Mouse (Mus musculus) CH12.LX (cell line): ENCODE measurements around the gene Gm20532. TPM values are rescaled to one million over a fixed set of nuclear protein-coding genes. Genes with fewer than 3 reads are reported as not detected.

Experiments
- DNase-seq: peaks from one replicate; pipeline ENCODE4 v3.0.0-alpha.2; 2013; ENCODE audit errors: extremely low read depth
- H3K27ac ChIP-seq: 2 replicates; pipeline ENCODE4 v1.5.1; 2012; ENCODE audit warnings: low read depth, mild to moderate bottlenecking, control low read depth, moderate library complexity; ENCODE audit not compliant: insufficient read depth
- H3K27me3 ChIP-seq: replicated peaks from 2 replicates; pipeline ENCODE3; 2012; ENCODE audit warnings: inconsistent platforms
- H3K36me3 ChIP-seq, 2 experiments: replicated peaks in 1 of 2; 2 replicates each; pipeline versions ENCODE3 to v1.6.1; 2012; ENCODE audit warnings: inconsistent platforms in 1 of 2, low read length in 1 of 2, mild to moderate bottlenecking in 1 of 2, mixed read lengths in 1 of 2, moderate library complexity in 1 of 2; ENCODE audit not compliant: control insufficient read depth in 1 of 2, insufficient read depth in 1 of 2
- H3K4me1 ChIP-seq, 2 experiments: 2 replicates each; pipeline ENCODE4 v1.6.1; 2012; ENCODE audit warnings: inconsistent platforms in 1 of 2, moderate library complexity in 1 of 2; ENCODE audit not compliant: insufficient read depth in 2 of 2, control insufficient read depth in 1 of 2
- H3K4me2 ChIP-seq: 2 replicates; pipeline ENCODE4 v1.6.1; 2012; ENCODE audit warnings: low read depth, mild to moderate bottlenecking, control low read depth; ENCODE audit not compliant: poor library complexity, insufficient read depth, severe bottlenecking
- H3K4me3 ChIP-seq, 3 experiments: fragments of 150-350 bp in 1 of 3; sonication (generic) in 1 of 3; replicated peaks in 1 of 3; 2 replicates each; pipeline versions ENCODE3 to v1.5.1; 2011 to 2012; ENCODE audit warnings: low read depth in 2 of 3, low read length in 2 of 3, mild to moderate bottlenecking in 2 of 3, moderate library complexity in 2 of 3, control low read depth in 1 of 3, improper control_type of control experiment in 1 of 3, inconsistent platforms in 1 of 3, mixed read lengths in 1 of 3; ENCODE audit not compliant: poor library complexity in 1 of 3
- H3K79me2 ChIP-seq: replicated peaks from 2 replicates; pipeline ENCODE4 v1.6.1; 2012; ENCODE audit warnings: mild to moderate bottlenecking, moderate library complexity; ENCODE audit not compliant: control insufficient read depth, poor library complexity, insufficient read depth, severe bottlenecking; ENCODE audit errors: extremely low read depth
- H3K9ac ChIP-seq: 2 replicates; pipeline ENCODE4 v1.6.1; 2012; ENCODE audit warnings: low read depth, mild to moderate bottlenecking, control low read depth, moderate library complexity; ENCODE audit not compliant: insufficient read depth
- H3K9me3 ChIP-seq: replicated peaks from 2 replicates; pipeline ENCODE3; 2012; ENCODE audit warnings: low read length, inconsistent platforms, mixed read lengths
- BHLHE40 ChIP-seq: IDR thresholded peaks from 2 replicates; pipeline ENCODE4 v1.6.1; 2011; ENCODE audit warnings: mild to moderate bottlenecking, low read depth, low read length, improper control_type of control experiment
- CHD1 ChIP-seq: IDR thresholded peaks from 2 replicates; pipeline ENCODE4 v1.6.1; 2012; ENCODE audit warnings: low read depth, low read length, improper control_type of control experiment, inconsistent platforms
- CTCF ChIP-seq, 2 experiments: IDR thresholded peaks in 1 of 2; conservative IDR thresholded peaks in 1 of 2; 2 replicates each; pipeline ENCODE4 v1.5.1; 2011 to 2012; ENCODE audit warnings: low read depth in 2 of 2, low read length in 2 of 2, improper control_type of control experiment in 1 of 2, inconsistent platforms in 1 of 2, mild to moderate bottlenecking in 1 of 2, moderate library complexity in 1 of 2
- ETS1 ChIP-seq: conservative IDR thresholded peaks from 2 replicates; pipeline ENCODE4 v1.6.1; 2012; ENCODE audit warnings: low read depth, mild to moderate bottlenecking, inconsistent platforms, low read length, improper control_type of control experiment, moderate library complexity
- IRF4 ChIP-seq: IDR thresholded peaks from 2 replicates; pipeline ENCODE4 v1.6.1; 2014; ENCODE audit warnings: low read depth, mild to moderate bottlenecking, inconsistent platforms, low read length, improper control_type of control experiment
- JUND ChIP-seq: conservative IDR thresholded peaks from 2 replicates; pipeline ENCODE4 v1.6.1; 2011; ENCODE audit warnings: low read depth, low read length, improper control_type of control experiment
- KAT2A ChIP-seq: IDR thresholded peaks from 2 replicates; pipeline ENCODE4 v1.6.1; 2012; ENCODE audit warnings: low read length, improper control_type of control experiment, inconsistent platforms; ENCODE audit not compliant: insufficient replicate concordance
- MAFK ChIP-seq: IDR thresholded peaks from 2 replicates; pipeline ENCODE4 v1.6.1; 2011; ENCODE audit warnings: low read length, improper control_type of control experiment; ENCODE audit not compliant: insufficient replicate concordance
- MAX ChIP-seq: IDR thresholded peaks from 2 replicates; pipeline ENCODE4 v1.6.1; 2011; ENCODE audit warnings: low read length, improper control_type of control experiment
- MAZ ChIP-seq: IDR thresholded peaks from 2 replicates; pipeline ENCODE4 v1.6.1; 2012; ENCODE audit warnings: low read depth, mild to moderate bottlenecking, inconsistent platforms, low read length, improper control_type of control experiment, moderate library complexity
- MEF2A ChIP-seq: IDR thresholded peaks from 2 replicates; pipeline ENCODE4 v1.6.1; 2014; ENCODE audit warnings: low read depth, mild to moderate bottlenecking, inconsistent platforms, low read length, improper control_type of control experiment, borderline replicate concordance
- MXI1 ChIP-seq: IDR thresholded peaks from 2 replicates; pipeline ENCODE4 v1.6.1; 2011; ENCODE audit warnings: mild to moderate bottlenecking, low read depth, low read length, improper control_type of control experiment
- NRF1 ChIP-seq: IDR thresholded peaks from 2 replicates; pipeline ENCODE4 v1.6.1; 2014; ENCODE audit warnings: low read depth, mild to moderate bottlenecking, inconsistent platforms, low read length, improper control_type of control experiment, moderate library complexity
- PAX5 ChIP-seq: IDR thresholded peaks from 2 replicates; pipeline ENCODE4 v1.6.1; 2012; ENCODE audit warnings: low read length, inconsistent platforms, mixed read lengths
- POLR2A ChIP-seq: IDR thresholded peaks from 2 replicates; pipeline ENCODE4 v1.6.1; 2011; ENCODE audit warnings: low read depth, mild to moderate bottlenecking, improper control_type of control experiment, low read length
- POLR2AphosphoS2 ChIP-seq: IDR thresholded peaks from 2 replicates; pipeline ENCODE4 v1.6.1; 2011; ENCODE audit warnings: low read depth, low read length, improper control_type of control experiment
- SMC3 ChIP-seq: IDR thresholded peaks from 2 replicates; pipeline ENCODE4 v1.6.1; 2011; ENCODE audit warnings: low read depth, low read length, improper control_type of control experiment
- TBP ChIP-seq: conservative IDR thresholded peaks from 2 replicates; pipeline ENCODE4 v1.6.1; 2011; ENCODE audit warnings: low read depth, low read length, improper control_type of control experiment
- TCF12 ChIP-seq: IDR thresholded peaks from 2 replicates; pipeline ENCODE4 v1.6.1; 2014; ENCODE audit warnings: low read depth, mild to moderate bottlenecking, inconsistent platforms, low read length, improper control_type of control experiment
- UBTF ChIP-seq: IDR thresholded peaks from 2 replicates; pipeline ENCODE4 v1.6.1; 2012; ENCODE audit warnings: low read depth, mild to moderate bottlenecking, inconsistent platforms, low read length, improper control_type of control experiment, moderate library complexity
- USF1 ChIP-seq: IDR thresholded peaks from 2 replicates; pipeline ENCODE4 v1.6.1; 2014; ENCODE audit warnings: low read depth, mild to moderate bottlenecking, inconsistent platforms, low read length, improper control_type of control experiment
- USF2 ChIP-seq: conservative IDR thresholded peaks from 2 replicates; pipeline ENCODE4 v1.6.1; 2011; ENCODE audit warnings: low read depth, low read length, improper control_type of control experiment
- ZKSCAN1 ChIP-seq: IDR thresholded peaks from 2 replicates; pipeline ENCODE4 v1.6.1; 2012; ENCODE audit warnings: low read depth, inconsistent platforms, low read length, improper control_type of control experiment, borderline replicate concordance
- ZMIZ1 ChIP-seq: IDR thresholded peaks from 2 replicates; pipeline ENCODE4 v1.6.1; 2012; ENCODE audit warnings: low read depth, mild to moderate bottlenecking, inconsistent platforms, low read length, improper control_type of control experiment
- dilution Hi-C: fragments of 300-500 bp; cut with MboI; formaldehyde crosslinking; loops from 2 replicates; pipeline ENCODE4 v1.14.3; 2020; ENCODE audit warnings: low sequenced_read_pairs; ENCODE audit not compliant: extremely low pct_unique_long_range_greater_than_20kb, extremely low pct_ligation_motif_present
- in situ Hi-C: fragments of 300-500 bp; cut with MboI; formaldehyde crosslinking; loops from 3 replicates; pipeline ENCODE4 v1.14.3; 2019; ENCODE audit warnings: low sequenced_read_pairs, low pct_ligation_motif_present, low pct_unique_long_range_greater_than_20kb, mixed read lengths
- polyA plus RNA-seq: library from polyadenylated mRNA; unstranded; fragments of >175 nt; gene quantifications from 2 replicates; pipeline ENCODE4 v1.2.1, GENCODE M21; 2012; ENCODE audit warnings: low read depth; ENCODE audit not compliant: insufficient read length
- total RNA-seq, 2 experiments: library from RNA; depleted of rRNA; stranded (reverse); fragments of 300-350 nt in 1 of 2; fragments of >200 nt in 1 of 2; gene quantifications; 2 replicates each; pipeline ENCODE4 v1.2.3; 2012 to 2014

The Gm20532 gene
- total and polyA plus RNA-seq, 3 experiments, result not detected

DNA sequence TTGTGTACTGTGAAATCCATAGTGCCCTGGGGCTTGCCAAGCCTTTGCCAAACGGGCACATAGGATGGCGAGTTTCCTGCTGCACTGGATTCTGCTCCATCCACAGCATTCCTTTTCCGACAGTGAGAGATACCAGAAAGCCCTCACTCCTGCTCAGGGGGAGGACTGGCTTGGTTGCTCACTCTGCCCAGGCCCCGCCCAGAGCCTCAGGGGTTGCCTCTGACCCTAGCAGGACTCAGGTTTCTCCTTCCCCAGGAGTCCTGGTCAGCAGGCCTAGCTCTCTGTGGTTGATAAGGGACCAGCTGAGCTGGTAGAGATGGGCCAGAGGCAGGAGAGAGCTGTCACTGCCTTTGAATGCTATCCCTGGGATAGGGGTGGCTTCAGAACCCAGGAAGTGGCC lies 2.1 kb downstream of the Gm20532 start:
- no peak for DNase-seq
- peaks cover 3 to 11% of the 10 kb centered on the region in 2 experiments; a peak in 3 of 4 replicates for H3K4me1 ChIP-seq
- H3K9me3 ChIP-seq, result no peaks in the 10 kb centered on the region
- in situ Hi-C loops, result no loop called here
- no peak overlapping the region for H3K27ac ChIP-seq
- no peaks in the 10 kb centered on the region for H3K79me2 ChIP-seq
- dilution Hi-C loops, result no loop called here
- peaks cover 0 to 26% of the 10 kb centered on the region in 2 experiments for H3K36me3 ChIP-seq
- no peak overlapping the region for H3K4me3 ChIP-seq
- H3K4me2 ChIP-seq, result no peak overlapping the region
- TF ChIP-seq USF2 (no peak), ZKSCAN1 (no peak), POLR2AphosphoS2 (no peak), MAX (no peak), ETS1 (no peak), CHD1 (no peak), PAX5 (no peak), UBTF (no peak), ZMIZ1 (no peak), IRF4 (no peak), CTCF (conservative IDR thresholded peaks at IDR 0.05 in 1 of 2, IDR thresholded peaks at IDR 0.05 in 1 of 2; ENCODE audit: low read depth in 2 of 2, low read length in 2 of 2) (no peak), MAFK (no peak), BHLHE40 (no peak), USF1 (no peak), KAT2A (no peak), TCF12 (no peak), POLR2A (no peak)
- peaks cover 23% of the 10 kb centered on the region for H3K27me3 ChIP-seq
- no peak overlapping the region for H3K9ac ChIP-seq

DNA sequence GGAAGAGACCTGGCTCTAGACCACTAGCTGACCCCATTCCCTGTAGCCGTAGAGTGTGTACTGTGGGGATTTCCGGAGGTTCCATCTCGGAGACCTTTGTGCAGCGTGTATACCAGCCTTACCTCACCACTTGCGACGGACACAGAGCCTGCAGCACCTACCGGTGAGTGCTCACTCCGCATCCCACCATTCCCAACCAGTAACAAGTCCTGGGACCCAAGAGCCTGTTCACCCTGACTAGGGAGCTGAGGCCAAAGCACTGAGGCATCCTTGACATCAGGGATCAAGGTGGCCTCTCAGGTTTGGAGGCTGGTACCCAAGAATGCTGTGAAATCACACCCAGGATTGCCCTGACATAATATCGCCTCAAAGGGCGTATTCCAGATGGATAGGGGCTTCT lies 2.8 kb downstream of the Gm20532 start:
- peaks cover 15% of the 10 kb centered on the region for H3K27me3 ChIP-seq
- no peak overlapping the region for H3K9ac ChIP-seq
- TF ChIP-seq MAFK, result no peak
- TF ChIP-seq TCF12, result no peak
- no peak for TF ChIP-seq MXI1
- TF ChIP-seq MEF2A, result no peak
- TF ChIP-seq ZMIZ1, result no peak
- TF ChIP-seq TBP, result no peak
- no peak for TF ChIP-seq NRF1
- TF ChIP-seq SMC3, result no peak
- no peak for TF ChIP-seq MAZ
- no peak for TF ChIP-seq POLR2A
- no peak for TF ChIP-seq JUND
- no peaks in the 10 kb centered on the region for H3K79me2 ChIP-seq
- H3K9me3 ChIP-seq, result no peaks in the 10 kb centered on the region
- DNase-seq, result no peak
- no peak overlapping the region for H3K4me2 ChIP-seq
- peaks cover 0 to 30% of the 10 kb centered on the region in 2 experiments for H3K36me3 ChIP-seq
- no peak overlapping the region for H3K4me3 ChIP-seq
- dilution Hi-C loops (no loop called here), in situ Hi-C loops (no loop called here)
- peaks cover 3 to 11% of the 10 kb centered on the region in 2 experiments; a peak in 3 of 4 replicates for H3K4me1 ChIP-seq
- no peak overlapping the region for H3K27ac ChIP-seq
